Mouse (Mus musculus): Measurements from ENCODE around the gene Aqp8. TPM values are rescaled to one million over a fixed set of nuclear protein-coding genes. Genes with fewer than 3 reads are reported as not detected.

The Aqp8 gene
- total RNA-seq, 2 experiments from 2014 or later = not detected

DNA sequence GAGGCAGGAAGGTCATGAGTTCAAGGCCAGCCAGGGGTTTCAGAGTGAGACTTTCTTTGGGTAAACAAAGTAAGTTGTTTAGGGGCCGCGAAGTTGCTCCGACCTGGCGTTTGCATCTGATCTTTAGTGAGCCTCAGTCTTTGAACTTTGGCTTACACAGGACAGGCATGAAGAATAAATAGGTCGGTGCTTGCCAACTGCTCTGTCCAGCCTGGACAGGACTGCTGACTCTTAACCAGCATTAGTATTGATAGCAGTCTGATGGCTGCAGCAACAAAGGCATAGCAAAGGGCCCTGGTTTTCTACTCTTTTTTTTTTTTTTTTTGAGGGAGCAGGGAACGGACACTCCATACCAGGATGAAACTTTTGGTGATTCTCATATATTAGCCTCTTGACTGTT lies 9.5 kb upstream of the Aqp8 start:
- H3K27ac ChIP-seq = no peak overlapping the region
- no peak for DNase-seq (ENCODE audit: low spot score in 2 of 2)
- H3K4me3 ChIP-seq = no peak overlapping the region
- TF ChIP-seq CTCF (conservative IDR thresholded peaks at IDR 0.05) = no peak

DNA sequence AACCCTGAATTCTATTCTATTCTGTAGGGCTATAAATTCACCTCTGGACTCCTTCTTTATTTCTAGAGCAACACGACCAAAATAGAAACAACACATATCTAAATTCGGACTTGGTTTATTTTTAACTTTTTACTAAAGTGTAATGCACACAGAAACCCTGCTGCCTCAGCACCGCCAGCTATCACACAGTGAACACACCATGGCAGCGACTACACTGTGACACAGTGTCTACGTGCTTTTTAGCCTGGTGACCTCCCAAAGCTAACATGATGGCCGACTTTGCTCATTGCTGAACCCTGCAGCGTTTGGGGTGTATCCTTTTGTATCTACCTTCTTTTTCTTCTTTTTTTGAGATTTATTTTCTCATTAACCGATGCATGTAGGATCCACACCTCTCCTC lies 9.0 kb upstream of the Aqp8 start:
- Histone ChIP-seq H3K4me3 (no peak overlapping the region), H3K27ac (no peak overlapping the region)
- no peak for DNase-seq (ENCODE audit: low spot score in 2 of 2)
- no peak for TF ChIP-seq CTCF (conservative IDR thresholded peaks at IDR 0.05)

- no peak overlapping the region for H3K27ac ChIP-seq
- no peak for DNase-seq (ENCODE audit: low spot score in 2 of 2)
- TF ChIP-seq CTCF (conservative IDR thresholded peaks at IDR 0.05) = no peak
- no peak overlapping the region for H3K4me3 ChIP-seq
These were observed 7.0 kb upstream of the Aqp8 start for GRCm38 (mm10) chr7:123455088-123455487.

DNA sequence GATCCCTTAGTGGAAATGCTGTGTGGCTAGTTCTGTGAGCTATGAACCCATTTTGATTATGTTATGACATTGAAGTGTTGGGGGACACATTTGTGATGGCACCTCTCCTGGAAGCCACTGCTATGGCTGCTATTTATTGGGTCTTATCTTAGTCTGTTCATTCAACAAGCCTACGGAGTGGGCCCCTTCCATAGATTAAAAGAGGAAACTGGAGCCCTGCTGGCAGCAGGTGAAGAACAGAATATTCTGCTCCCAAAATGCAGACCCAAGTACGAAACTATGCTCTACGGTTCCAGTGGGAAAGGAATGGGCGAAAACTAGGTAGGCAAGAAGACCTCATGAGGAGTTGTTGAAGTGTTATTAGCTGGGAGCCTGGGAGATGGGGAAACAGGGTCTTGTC lies 3.8 kb upstream of the Aqp8 start:
- TF ChIP-seq CTCF (conservative IDR thresholded peaks at IDR 0.05) = no peak
- H3K27ac ChIP-seq = no peak overlapping the region
- DNase-seq (ENCODE audit: low spot score in 2 of 2) = no peak
- no peak overlapping the region for H3K4me3 ChIP-seq

- no peak for DNase-seq (ENCODE audit: low spot score in 2 of 2)
- H3K4me3 ChIP-seq = no peak overlapping the region
- TF ChIP-seq CTCF (conservative IDR thresholded peaks at IDR 0.05) = no peak
- H3K27ac ChIP-seq = no peak overlapping the region
These were observed 2.8 kb upstream of the Aqp8 start for GRCm38 (mm10) chr7:123459247-123459646.

DNA sequence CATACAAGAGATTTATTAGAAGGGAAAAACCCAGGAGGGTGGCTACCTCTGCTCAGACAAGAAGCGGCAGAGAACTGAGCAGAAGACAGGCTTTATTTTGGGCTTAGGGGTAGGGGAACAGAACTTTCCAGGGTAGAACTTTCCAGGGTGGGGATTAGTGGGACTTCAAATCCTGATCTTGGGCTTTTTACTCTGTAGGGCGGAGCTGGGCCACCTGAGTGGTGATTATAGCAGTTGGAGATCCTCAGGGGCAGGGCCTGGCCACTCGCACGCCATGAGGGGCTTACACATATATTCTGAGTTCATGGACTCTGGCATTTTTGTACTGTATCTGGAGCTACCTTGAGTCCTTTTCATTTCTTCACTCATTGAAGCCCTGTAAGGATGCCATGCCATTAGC lies 775 bp upstream of the Aqp8 start:
- no peak for DNase-seq (ENCODE audit: low spot score in 2 of 2)
- H3K4me3 ChIP-seq = no peak overlapping the region
- H3K27ac ChIP-seq = no peak overlapping the region
- no peak for TF ChIP-seq CTCF (conservative IDR thresholded peaks at IDR 0.05)

DNA sequence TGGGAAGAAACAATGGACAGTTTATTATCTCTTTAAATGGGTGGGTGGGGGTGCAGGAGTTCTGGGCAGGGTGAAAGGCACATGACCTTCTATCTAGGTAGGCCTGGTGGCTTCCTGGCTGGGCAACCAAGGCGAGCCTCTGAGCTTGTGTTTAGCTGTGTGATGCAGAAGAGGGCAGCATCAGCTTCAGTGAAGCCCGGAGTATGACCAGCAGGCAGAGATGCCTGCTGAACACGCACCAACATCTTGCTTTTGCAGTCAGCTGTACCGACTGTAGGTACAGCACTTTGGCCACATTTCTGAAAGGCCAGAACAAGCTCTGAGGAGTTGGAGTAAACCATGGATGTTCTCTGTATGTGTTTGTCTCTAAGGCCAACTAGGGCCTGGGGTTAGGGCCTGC lies 1.5 kb downstream of the Aqp8 start:
- Histone ChIP-seq H3K4me3 (no peak overlapping the region), H3K27ac (no peak overlapping the region)
- no peak for TF ChIP-seq CTCF (conservative IDR thresholded peaks at IDR 0.05)
- DNase-seq (ENCODE audit: low spot score in 2 of 2) = no peak

DNA sequence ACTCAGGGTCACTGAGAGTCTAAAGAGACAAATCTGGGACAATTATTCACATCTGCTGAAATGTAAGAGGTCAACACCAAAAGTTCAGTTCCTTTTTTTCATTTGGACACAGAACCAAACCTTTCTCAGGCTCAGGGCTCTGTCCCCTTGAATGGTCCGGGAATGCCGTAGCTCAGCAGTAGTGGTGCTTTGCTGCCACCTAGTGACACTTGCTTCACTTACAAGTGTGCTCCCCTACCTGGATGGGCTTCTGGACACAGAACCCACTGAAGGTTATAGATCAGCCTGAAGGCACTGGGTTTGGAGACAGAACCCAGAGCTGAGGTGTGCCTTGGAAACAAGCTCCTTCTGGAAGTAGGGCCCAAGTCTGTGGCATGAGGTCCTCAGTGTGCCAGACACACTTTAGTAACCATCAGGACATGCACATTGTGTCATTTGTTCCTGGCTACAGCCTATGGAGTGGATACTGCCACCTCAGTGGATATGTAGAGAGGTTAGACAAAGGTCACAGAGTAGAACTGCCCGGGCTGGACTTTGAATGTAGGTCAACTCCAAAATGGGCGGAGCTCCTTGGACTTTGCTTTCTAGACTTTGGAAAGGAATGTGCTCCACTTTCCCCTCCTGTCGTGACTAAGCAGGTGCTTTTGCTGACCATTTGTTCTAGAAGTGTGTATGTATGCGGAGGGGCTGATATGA lies 3.7 kb downstream of the Aqp8 start:
- Histone ChIP-seq H3K4me3 (no peak overlapping the region), H3K27ac (no peak overlapping the region)
- peak; percentile 48 to 82 for DNase-seq (ENCODE audit: low spot score in 2 of 2)
- TF ChIP-seq CTCF (conservative IDR thresholded peaks at IDR 0.05) = peak; percentile 98

GRCm38 (mm10) chr7:123467961-123468360 lies 5.9 kb downstream of the Aqp8 start:
- H3K27ac ChIP-seq = no peak overlapping the region
- TF ChIP-seq CTCF (conservative IDR thresholded peaks at IDR 0.05) = no peak
- no peak overlapping the region for H3K4me3 ChIP-seq
- DNase-seq (ENCODE audit: low spot score in 2 of 2) = no peak

DNA sequence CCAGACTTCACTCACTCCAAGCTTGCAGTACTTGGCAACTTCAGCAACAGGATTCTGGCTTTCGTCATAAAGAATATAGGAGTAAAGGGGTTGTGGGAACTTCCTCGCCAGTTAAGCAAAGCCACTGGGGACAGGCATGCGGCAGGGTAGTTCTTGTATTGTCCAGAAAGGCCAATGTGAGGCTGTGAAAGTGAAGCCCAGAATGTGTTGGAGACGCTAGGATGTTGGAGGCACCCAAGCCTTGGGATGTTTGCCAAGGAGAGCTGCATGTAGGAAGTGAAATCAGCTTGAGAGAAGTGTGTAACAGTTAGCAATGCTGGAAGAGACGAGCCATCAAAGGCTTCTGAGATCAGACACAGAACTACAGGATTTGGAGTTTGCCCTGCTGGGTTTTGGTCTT lies 25.6 kb downstream of the Aqp8 start:
- no peak overlapping the region for H3K27ac ChIP-seq
- no peak for DNase-seq (ENCODE audit: low spot score in 2 of 2)
- no peak overlapping the region for H3K4me3 ChIP-seq
- TF ChIP-seq CTCF (conservative IDR thresholded peaks at IDR 0.05) = no peak

- TF ChIP-seq CTCF (conservative IDR thresholded peaks at IDR 0.05) = no peak
- Histone ChIP-seq H3K4me3 (peak overlapping the region; percentile 81), H3K27ac (peak overlapping the region; percentile 97)
- peak in 1 of 2 experiments; percentile 23 for DNase-seq (ENCODE audit: low spot score in 2 of 2)
These were observed 37.6 kb downstream of the Aqp8 start for GRCm38 (mm10) chr7:123499481-123500238.

GRCm38 (mm10) chr7:123500239-123501219 lies 38.4 kb downstream of the Aqp8 start, which contains the start of gene Zkscan2:
Zkscan2 (minus strand) TSS chr7:123500449.
- Histone ChIP-seq H3K4me3 (peak within 1 kb of the TSS; percentile 81), H3K27ac (peak within 1 kb of the TSS; percentile 97)
- TF ChIP-seq CTCF (conservative IDR thresholded peaks at IDR 0.05) = peak; percentile 24; the same call in 1 of the 2 replicates
- peak; percentile 92 to 93 for DNase-seq (ENCODE audit: low spot score in 2 of 2)

DNA sequence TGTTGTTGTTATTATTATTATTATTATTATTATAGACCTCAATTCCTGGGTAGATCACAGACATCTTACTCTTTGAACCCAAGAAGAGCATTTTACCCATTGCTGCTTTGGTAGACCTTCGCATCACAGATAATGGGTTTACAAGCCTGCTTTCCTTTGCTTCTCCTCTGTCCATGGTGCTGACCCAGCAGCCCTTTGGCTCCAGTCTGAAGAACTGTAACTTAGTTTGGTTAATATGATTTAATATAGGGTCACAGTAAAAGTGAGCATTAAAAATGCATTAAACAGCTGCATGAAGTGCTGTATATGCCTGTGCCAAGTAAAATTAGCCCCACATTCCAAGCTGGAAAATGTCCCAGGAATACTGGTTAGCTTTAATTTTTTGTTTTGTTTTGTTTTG lies 41.3 kb downstream of the Aqp8 start:
- no peak for DNase-seq (ENCODE audit: low spot score in 2 of 2)
- TF ChIP-seq CTCF (conservative IDR thresholded peaks at IDR 0.05) = no peak
- Histone ChIP-seq H3K27ac (no peak overlapping the region), H3K4me3 (no peak overlapping the region)

All from layer of hippocampus, adult 2 months (tissue).